Mouse (Mus musculus): ENCODE data around the gene Scn2b.

DNA sequence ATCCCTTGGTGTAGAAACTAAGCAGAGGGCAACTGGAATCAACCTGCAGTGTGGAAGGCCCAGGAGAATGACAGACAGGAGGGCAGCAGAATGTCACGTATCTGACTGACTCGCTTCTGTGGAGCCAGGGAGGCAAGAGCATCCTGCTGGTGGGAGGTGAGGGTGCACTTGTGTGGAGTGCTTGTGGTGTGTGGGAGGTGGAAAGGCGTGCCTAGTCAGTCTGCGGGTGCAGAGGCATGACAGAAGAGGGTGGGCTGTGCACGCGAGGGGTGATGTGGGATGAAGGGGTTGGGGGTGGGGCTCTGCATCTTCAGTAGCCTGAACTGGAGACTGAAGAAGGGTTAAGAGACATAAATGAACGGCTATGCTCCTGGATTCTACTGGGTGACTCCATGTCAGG is 35.8 kb downstream of the Scn2b start:
- 0 out of 2 replicates have a peak, but pooled peaks have one; percentile 27 for TF ChIP-seq CTCF (IDR thresholded peaks at IDR 0.05; ENCODE audit: borderline replicate concordance, control insufficient read depth, extremely low read depth, insufficient read depth, low read length, poor library complexity)
- no peak for TF ChIP-seq POLR2A (IDR thresholded peaks at IDR 0.05; ENCODE audit: control insufficient read depth, extremely low read depth, insufficient read depth, low read length, poor library complexity)
